12 mouse cellular contexts compared by ENCODE assay signal in the genomic region with DNA sequence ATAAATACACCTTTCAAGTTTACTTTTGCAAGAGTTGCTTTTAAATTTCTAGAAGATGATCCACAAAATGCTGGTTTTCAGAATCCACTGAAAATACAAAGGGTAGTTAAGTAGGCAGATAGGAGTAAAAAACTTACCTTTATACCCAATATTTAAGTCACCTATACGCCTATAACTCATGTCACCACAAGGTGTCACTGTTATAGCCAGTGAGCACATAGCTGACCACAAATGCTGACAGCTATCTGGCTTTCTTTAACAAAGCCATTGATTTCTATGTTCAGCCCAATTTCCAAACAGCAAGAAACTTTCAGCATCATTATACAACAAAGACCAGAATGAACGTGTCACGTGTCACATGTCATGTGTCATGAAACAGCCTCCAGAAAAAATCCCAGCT. TPM values are rescaled to one million over a fixed set of nuclear protein-coding genes. Genes with fewer than 3 reads are reported as not detected.
DNase-seq lines count a peak whose midpoint lies in the region; ATAC-seq and TF ChIP-seq lines count a peak whose summit lies in the region.
"Had no signal": no experiment of that assay in that cellular context is flagged by ENCODE, and none has a peak within 500 bp of the region (broad histone marks: within the 10 kb centered on the region; RNA-seq: fewer than 3 reads in every experiment).

No protein-coding gene starts in this region.

- H3K79me2 ChIP-seq in MEL (ENCODE audit: control insufficient read depth, insufficient read depth, low read length, poor library complexity) = no peaks in the 10 kb centered on the region

- no peak for ATAC-seq in monocyte, adult 5-6 weeks (replicated peaks; ENCODE audit: insufficient number of reproducible peaks, low FRiP score, low TSS enrichment, poor library complexity, severe bottlenecking)

- intact Hi-C loops in left cerebral cortex, adult 2 months (cut with DNase I) = no loop called here
- intact Hi-C loops in left cerebral cortex, postnatal 14 days (cut with DNase I) = no loop called here

- H3K9ac ChIP-seq in MEL (ENCODE audit: control insufficient read depth, low read depth, low read length, poor library complexity, severe bottlenecking) = no peak overlapping the region
- H3K9ac ChIP-seq: liver, embryonic 15.5 days; neural tube, embryonic 12.5 days had no signal

- no peaks in the 10 kb centered on the region for H3K9me3 ChIP-seq in MEL (replicated peaks; ENCODE audit: insufficient read depth, low read length)
- H3K9me3 ChIP-seq: liver, embryonic 15.5 days; neural tube, embryonic 12.5 days had no signal

- no peak overlapping the region for H3K4me3 ChIP-seq in left cerebral cortex, adult 2 months
- no peak overlapping the region for H3K4me3 ChIP-seq in MEL (ENCODE audit: control insufficient read depth in 1 of 2, insufficient read depth in 1 of 2, low read depth in 2 of 2, low read length in 2 of 2)
- H3K4me3 ChIP-seq: liver, embryonic 15.5 days; neural tube, embryonic 12.5 days had no signal

- no peak for TF ChIP-seq EP300 in MEL (IDR thresholded peaks at IDR 0.05; ENCODE audit: low read depth in 1 of 2, low read length in 2 of 2)

- DNase-seq in left cerebral cortex, adult 2 months (ENCODE audit: extremely low spot score in 1 of 2, low spot score in 2 of 2) = no peak
- DNase-seq in left cerebral cortex, postnatal 14 days (ENCODE audit: low spot score in 2 of 2) = no peak
- DNase-seq in CD4-positive, CD25-positive, alpha-beta regulatory T cell, adult 2 months (ENCODE audit: low read depth, low spot score) = peak; percentile 61
- peak; percentile 37 for DNase-seq in MEL (ENCODE audit: low read depth, low spot score)
- DNase-seq in induced T-regulatory cell, adult 2 months (ENCODE audit: low read depth) = peak; percentile 54
- DNase-seq in right cerebral cortex, postnatal 36 days (ENCODE audit: low spot score in 2 of 2) = no peak
- DNase-seq: adrenal gland, adult 2 months had no signal

- TF ChIP-seq CTCF in left cerebral cortex, adult 2 months (IDR thresholded peaks at IDR 0.05) = peak; percentile 63
- peak; percentile 15 to 60 (median 51); a peak in 5 of 6 replicates for TF ChIP-seq CTCF in MEL (IDR thresholded peaks at IDR 0.05 in 2 of 3, conservative IDR thresholded peaks at IDR 0.05 in 1 of 3; ENCODE audit: control insufficient read depth in 1 of 3, insufficient read depth in 1 of 3, low read depth in 2 of 3, low read length in 3 of 3, poor library complexity in 1 of 3, severe bottlenecking in 1 of 3)

- no peaks in the 10 kb centered on the region for H3K36me3 ChIP-seq in MEL (ENCODE audit: control insufficient read depth in 1 of 2, insufficient read depth in 2 of 2, low read length in 2 of 2)
- H3K36me3 ChIP-seq: liver, embryonic 15.5 days; neural tube, embryonic 12.5 days had no signal

- H3K4me1 ChIP-seq in MEL (ENCODE audit: control insufficient read depth in 1 of 2, insufficient read depth in 2 of 2, low read length in 2 of 2) = no peaks in the 10 kb centered on the region
- H3K4me1 ChIP-seq: liver, embryonic 15.5 days; neural tube, embryonic 12.5 days had no signal

- TF ChIP-seq RAD21 in MEL (IDR thresholded peaks at IDR 0.05; ENCODE audit: low read depth, low read length) = peak; percentile 24; the same call in 1 of the 2 replicates

- no peak overlapping the region for H3K27ac ChIP-seq in left cerebral cortex, adult 2 months
- no peak overlapping the region for H3K27ac ChIP-seq in MEL (ENCODE audit: control insufficient read depth, low read depth, low read length)
- H3K27ac ChIP-seq: liver, embryonic 15.5 days; neural tube, embryonic 12.5 days had no signal

- H3K27me3 ChIP-seq in MEL (ENCODE audit: control insufficient read depth in 1 of 2, insufficient read depth in 2 of 2, low read length in 2 of 2) = no peaks in the 10 kb centered on the region
- H3K27me3 ChIP-seq: liver, embryonic 15.5 days; neural tube, embryonic 12.5 days had no signal

- TF ChIP-seq POLR2A in MEL (IDR thresholded peaks at IDR 0.05; ENCODE audit: control insufficient read depth in 1 of 2, insufficient read depth in 1 of 2, low read depth in 1 of 2, low read length in 2 of 2, poor library complexity in 1 of 2) = no peak

TF ChIP-seq in MEL, 35 proteins besides CTCF, POLR2A, EP300 and RAD21:
- TF ChIP-seq SMC3 (IDR thresholded peaks at IDR 0.05; ENCODE audit: low read depth, low read length) (peak; percentile 37), TAL1 (IDR thresholded peaks at IDR 0.05; ENCODE audit: low read length) (no peak)

RNA-seq across cellular contexts. Expression of a gene that starts 2.1 kb away (rescaled TPM):
- not detected for total RNA-seq in left cerebral cortex, adult 2 months (2021)
- total RNA-seq in left cerebral cortex, postnatal 14 days (2021) = under 1 TPM; 0.46 to 0.74 TPM
- not detected in 2 replicates for total RNA-seq in MEL (2012; rRNA removed)
- under 1 TPM in 1 of 2 experiments, not detected in 1; 0.01 TPM for polyA plus RNA-seq in MEL (2012; ENCODE audit: insufficient read depth in 1 of 2, insufficient read length in 2 of 2, low read depth in 1 of 2, low replicate concordance in 2 of 2, missing spikeins in 1 of 2)
- 0.21 TPM in 1 of 3 replicates, not detected in the others for total RNA-seq in monocyte, adult 5-6 weeks (2017)
- polyA plus RNA-seq: adrenal gland, adult 2 months; heart, embryonic 16.5 days; large intestine, adult 2 months; liver, embryonic 15.5 days; neural tube, embryonic 12.5 days had no signal

Comparison
In these comparisons a context has a peak if more than half of its experiments do, and no peak if none do; other contexts are left out.
1. DNase-seq: peak in CD4-positive, CD25-positive, alpha-beta regulatory T cell, adult 2 months (single experiment), MEL (single experiment) and induced T-regulatory cell, adult 2 months (single experiment); none in left cerebral cortex, adult 2 months (0 of 2), left cerebral cortex, postnatal 14 days (0 of 2) and right cerebral cortex, postnatal 36 days (0 of 2).